Mouse (Mus musculus) c-Kit-positive CD71-positive TER-119-positive erythroid progenitor cells, embryonic 14.5 days (primary cell): ENCODE data around the gene Plpp4.

ENCODE experiments used
- DNase-seq: peaks from one replicate; pipeline ENCODE4 v3.0.0-alpha.2; 2013; ENCODE audit warnings: low spot score

Gene Plpp4

GRCm38 (mm10) chr7:129256621-129257373 is at the start of gene Plpp4:
TSS of gene Plpp4 (plus strand) at chr7:129257031.
- DNase-seq, result no peak

DNA sequence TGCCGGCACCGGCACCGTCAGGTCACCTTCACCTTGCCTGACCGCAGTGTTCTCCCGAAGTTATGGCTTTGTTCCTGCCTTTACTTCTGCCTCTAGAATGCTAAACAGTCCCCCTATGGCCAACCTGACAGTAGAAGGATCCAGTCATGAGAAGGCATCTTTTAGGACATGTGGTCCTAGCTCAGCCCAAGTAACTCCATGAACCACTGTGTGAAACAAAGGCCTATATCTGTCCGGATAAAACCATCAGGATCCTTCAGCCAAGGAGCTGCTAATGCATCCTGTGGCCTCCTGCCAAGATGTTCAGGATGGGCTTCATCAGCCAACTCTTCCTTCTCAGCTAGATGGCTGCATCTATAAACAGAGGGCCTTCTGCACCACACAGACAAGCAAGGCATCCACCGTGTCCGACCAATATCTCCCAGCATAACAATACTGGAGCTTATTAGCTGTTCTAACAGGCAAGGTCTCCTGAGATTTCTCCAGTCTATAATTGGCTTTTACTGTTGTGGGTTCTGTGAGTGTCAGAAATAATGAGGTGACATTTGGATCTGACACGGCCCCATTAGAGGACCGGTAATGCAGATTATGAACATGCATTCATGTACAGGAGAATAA is 40.8 kb upstream of the Plpp4 start:
- no peak for DNase-seq

DNA sequence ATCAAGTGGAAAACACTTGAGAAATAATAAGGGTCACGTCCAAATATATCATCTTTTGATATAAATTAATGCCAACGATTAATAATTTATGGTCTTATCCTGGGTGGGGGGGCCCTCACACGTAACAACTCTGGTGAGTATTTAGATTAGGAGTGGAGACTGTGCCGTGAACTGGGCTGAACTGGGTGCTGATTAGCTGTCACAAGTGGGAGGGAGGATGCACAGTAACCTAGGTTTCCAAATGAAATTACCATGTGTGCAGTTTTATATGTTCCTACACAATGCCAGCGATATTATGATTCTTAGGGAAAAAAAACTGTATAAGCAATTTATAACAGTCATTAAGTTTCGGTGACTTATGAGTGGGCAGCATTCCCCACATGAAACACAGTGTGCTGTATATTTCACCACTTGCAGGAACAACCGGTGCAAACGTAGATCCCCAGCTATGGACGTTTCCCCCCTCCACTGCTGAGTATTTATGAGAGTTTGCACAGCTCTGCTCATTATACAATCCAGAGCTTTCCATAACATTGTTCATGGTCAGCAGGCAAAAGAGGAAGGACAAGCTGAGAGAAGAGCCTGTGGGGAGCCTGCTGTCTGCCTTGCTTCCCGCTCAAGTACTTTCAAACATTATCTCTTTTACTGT is 40.2 kb upstream of the Plpp4 start:
- no peak for DNase-seq

DNA sequence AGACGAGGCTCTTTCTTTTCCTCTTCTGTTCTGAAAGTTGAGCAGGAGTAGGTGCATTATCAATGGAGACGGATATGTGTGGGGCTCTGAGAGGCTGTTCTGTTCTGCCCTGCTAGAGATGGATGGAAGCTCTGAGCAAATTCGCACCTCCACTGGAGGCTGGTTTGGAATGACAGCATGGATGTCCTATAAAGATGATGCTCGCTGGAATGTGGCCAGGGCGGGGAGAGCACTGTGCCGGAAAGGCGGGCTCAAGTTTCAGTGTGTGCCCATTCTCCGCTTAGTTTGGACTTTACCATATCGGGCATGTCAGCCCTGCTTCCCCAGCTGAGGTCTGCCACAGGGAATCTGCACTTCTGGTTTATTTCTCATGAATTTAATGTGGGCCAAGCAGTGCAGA is 35.9 kb upstream of the Plpp4 start:
- DNase-seq, result no peak

- DNase-seq, result no peak
Observed at GRCm38 (mm10) chr7:129221649-129222048, 35.2 kb upstream of the Plpp4 start.

DNA sequence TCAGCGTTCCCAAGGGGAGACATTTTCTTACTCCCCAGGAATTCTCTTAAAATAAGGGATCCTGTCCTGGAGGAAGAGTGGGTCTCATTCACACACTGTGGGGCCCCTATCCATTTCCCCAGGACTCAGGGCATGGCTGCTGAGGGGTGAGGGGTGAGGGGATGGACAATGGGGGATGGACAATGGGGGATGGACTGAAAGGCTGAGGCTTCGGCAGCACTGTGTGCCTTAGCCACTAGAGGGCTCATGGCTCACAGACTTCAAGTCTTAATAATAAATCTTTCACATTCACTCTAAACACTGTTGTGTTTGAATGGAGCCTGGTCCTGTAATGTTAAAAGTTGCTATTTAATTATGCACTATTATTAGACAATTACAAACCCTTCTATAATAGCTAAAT is 21.4 kb upstream of the Plpp4 start:
- DNase-seq, result no peak

DNA sequence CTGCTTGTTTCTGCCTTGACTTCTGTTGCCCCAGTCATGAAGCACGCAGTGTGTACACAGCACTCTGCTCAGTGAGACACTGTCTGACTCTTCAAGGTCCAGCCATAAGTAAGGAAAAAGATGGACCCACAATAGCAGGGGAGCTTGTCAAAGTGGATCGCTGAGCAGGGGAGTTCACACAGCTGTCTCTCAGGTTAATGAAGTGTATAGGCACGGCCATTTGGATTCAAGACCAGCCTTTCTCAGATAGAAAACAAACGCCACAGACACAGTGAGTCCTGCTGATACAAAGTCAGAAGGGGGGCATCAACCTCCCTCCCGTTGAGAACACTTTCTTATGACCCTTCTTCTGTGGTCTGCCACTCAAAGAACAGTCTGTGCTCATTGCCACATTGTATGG is 20.8 kb upstream of the Plpp4 start:
- DNase-seq, result no peak

DNA sequence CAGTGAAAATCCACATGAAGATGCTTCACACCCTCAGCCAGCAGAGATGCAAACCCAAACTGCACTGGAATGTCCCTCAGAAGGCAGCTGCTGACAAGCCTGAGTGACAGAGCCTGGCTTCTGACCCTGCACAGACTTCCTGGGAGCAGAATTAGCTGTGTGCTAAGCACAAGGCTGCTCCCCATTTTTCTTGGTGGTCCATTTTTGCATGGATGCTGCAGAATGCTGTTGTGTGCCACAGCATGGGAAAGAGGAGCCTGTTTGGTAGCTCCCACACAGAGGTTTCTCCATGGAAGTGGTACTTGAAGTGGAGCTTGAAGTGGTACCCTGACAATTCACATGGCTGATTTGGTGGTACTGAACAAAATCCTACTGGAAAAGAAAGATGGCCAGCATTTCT is 5.8 kb upstream of the Plpp4 start:
- DNase-seq, result no peak

DNA sequence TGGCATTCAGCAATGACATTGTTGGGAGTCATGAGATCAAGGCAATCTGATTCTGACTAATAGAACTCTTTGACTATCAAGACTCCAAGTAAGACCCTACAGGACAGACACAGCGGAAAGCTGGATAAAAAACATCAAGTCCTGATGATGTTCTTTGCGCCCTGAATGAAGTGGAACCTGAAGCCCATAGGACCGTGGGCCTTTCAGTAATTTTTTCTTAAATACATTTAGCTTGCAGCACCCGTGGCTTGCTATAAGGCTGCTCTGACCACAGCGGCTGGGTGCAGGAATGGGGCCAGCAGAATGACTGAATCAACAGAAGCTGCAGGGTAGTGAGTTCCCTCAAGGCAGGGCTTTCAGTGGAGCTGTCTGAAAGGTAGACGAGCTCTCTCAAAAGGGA is 3.4 kb upstream of the Plpp4 start:
- DNase-seq, result no peak

DNA sequence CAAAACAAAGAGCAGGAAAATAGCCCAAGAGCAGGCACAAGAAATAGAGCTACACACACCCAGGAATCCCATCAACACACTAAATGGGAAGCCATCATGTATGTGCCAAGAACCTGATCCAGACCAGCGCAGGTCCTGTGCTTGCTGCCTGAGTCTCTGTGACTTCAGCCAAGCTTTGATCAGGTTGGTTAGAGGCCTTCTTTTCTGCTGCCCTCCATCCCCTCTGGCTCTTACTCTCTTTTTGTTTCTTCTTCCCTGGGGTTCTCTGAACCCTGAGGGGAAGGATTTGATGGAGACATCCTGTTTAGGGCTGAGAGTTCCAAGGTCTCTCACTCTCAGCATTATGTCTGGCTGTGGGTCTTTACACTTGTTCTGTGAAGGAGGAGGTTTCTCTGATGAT is 2.7 kb upstream of the Plpp4 start:
- no peak for DNase-seq

- no peak for DNase-seq
Observed at GRCm38 (mm10) chr7:129255406-129255805, 1.4 kb upstream of the Plpp4 start.

DNA sequence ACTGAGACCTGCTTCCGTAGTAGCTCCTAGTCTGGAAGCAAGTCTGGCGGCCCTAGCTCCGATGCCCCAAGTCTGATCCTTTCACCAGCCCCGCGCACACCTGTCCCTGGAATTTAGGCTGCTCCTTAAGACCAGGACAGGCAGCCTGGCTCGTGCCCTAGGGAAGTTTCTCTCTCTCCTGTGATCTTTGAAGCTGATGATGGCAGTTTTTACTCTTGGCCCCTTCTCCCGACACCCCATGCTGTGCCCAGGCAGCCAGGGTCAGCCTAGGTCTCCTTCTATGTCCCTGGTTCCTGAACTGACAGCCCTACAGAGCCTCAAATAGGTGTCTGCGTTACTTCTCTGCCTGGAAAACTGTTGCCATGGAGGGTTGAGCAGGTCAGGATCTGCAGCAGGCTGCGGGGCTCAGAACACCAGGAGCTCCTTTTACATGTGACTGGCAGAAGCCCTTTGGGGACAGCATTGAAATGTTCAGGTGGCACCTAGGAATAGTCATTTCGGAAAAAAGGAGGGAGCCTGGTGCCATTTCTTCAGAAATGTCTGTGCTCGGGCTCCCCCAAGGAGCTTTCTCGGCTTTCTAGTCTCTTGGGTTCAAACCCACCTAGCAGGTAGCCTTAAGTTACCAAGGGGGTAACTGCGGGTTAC is 665 bp downstream of the Plpp4 start:
- DNase-seq, result no peak

DNA sequence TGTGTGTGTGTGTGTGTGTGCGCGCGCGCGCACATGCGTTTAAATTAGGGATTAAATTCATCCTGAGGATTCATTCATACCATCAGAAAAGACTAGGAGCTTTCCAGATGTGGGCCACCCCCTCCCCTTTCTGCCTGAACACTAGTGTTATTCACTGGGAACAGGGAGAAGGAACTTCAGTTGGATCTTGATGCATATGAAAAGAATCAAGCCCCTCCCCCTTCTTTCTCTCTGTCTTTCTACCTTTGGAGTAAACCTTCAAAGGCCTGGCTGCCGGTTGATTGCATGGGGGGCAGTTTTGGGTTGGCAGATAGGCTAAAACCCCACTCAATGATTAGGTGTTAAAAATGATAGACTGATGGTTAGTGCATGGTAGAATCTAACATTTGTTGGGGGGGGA is 1.5 kb downstream of the Plpp4 start:
- no peak for DNase-seq

DNA sequence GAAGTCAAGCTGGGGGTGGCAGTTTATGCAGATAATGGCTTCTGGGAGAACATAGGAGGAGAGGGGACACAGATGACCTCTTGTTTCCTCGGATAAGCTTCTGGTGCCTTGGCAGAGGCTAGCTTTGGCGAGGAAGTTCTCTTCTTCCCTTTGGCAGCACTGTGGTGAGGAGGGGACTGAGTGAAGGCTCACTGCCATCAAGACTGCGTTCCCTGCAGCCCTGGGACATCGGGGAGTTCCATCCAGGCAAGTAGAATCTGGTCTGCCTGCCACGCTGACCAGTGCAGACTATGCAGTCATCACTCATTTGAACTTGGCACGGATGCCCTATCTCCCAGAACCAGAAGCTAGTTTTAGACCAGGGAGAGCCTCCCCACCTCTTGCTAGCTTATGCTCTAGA is 2.4 kb downstream of the Plpp4 start:
- DNase-seq, result no peak

- DNase-seq, result no peak
Observed at GRCm38 (mm10) chr7:129273867-129274266, 17.0 kb downstream of the Plpp4 start.

DNA sequence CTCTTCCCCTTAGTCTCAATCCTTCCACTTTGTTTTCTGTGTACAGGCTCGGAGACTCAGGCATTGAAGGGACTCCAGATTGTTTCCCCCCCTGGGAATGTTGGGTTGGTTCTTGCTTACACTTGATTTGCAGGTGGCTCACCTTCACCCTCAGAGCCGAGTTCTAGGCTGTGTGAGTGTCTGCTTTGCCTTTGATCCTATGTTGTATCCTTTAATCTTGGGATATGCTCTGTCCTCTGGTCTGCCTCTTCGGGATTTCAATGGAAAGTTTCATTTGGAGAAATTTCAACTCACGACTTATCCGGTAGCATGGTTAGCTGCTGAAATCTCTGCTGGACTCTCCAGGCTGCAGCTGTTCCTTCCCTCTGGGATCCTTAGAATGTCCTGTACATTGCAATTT is 17.9 kb downstream of the Plpp4 start:
- no peak for DNase-seq

- DNase-seq, result no peak
Observed at GRCm38 (mm10) chr7:129277751-129278150, 20.9 kb downstream of the Plpp4 start.

- no peak for DNase-seq
Observed at GRCm38 (mm10) chr7:129278801-129279200, 22.0 kb downstream of the Plpp4 start.

DNA sequence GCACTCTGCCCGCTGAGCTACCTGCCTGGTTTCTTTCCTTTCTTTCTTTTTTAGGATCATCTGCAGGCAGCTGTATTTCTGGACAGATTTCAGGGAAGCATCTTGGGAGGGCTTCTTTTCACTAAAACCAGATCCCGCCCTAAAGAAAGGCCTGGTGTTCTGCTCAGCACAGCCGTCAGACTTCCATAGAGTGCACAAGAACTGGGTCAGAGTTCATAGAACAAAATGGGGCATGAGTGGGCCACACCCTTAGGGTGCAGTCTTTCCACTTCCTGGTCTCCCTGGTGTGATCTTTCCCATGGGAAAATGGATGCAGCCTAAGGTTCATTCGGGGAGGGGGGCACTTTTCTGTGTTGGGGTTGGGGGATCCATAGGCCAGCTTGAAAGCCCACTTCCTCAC is 22.4 kb downstream of the Plpp4 start:
- DNase-seq, result no peak

DNA sequence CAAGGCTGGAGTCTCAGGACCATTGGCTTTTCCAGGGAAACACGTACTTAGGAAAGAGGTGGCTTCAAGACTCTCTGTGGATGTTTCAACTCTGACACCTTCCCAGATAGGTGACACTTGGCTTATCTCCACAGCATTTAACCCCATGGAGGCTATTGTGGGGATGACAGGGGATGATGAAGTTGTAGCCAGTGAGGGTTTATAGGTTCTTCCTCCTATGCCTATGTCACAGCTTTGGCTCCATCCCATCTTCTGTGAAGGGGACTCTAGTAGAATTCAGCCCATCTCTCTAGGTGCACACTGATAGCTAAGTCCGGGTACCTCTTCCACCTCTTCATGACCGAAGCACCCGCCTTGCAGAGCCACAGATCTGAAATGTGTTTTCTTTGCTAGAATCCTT is 25.1 kb downstream of the Plpp4 start:
- DNase-seq, result no peak

GRCm38 (mm10) chr7:129285186-129285868 is 28.5 kb downstream of the Plpp4 start:
- no peak for DNase-seq

DNA sequence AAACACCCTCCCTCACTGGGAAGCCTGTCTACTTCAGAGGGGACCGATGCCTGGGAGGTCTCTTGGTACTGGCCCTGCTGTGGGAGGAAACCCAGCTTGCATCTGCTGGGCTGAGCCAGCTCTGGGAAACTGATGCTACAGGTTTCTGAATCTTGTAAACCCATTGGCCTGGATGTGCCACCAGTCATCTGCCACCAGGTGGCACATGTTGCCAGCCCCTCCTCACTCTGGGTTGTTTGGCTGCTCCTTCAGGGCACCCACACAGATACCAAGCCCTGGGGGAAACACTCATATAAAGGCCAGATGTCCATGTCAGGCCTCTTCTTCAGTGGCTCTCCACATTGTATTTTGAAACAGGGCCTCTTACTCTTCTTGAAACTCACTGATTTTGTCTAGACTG is 36.4 kb downstream of the Plpp4 start:
- no peak for DNase-seq
